ENCODE assay signal across 20 mouse cellular contexts in the genomic region with DNA sequence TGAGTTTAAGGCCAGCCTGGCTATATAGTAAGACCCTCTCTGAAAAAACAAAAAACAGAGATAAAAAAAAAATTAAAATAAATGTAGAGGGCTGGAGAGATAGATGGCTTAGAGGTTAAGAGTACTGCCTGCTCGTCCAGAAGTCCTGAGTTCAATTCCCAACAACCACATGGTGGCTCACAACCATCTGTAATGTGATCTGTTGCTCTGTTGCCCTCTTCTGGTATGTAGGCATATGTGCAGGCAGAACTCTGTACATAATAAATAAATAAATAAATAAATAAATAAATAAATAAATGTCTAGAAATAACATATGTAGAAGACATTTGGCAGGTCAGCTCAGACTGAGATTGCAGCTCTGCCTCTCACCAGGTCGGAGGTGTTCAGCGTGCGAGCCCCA. TPM values are rescaled to one million over a fixed set of nuclear protein-coding genes. Genes with fewer than 3 reads are reported as not detected.
DNase-seq lines count a peak whose midpoint lies in the region; ATAC-seq and TF ChIP-seq lines count a peak whose summit lies in the region.
"Had no signal": no experiment of that assay in that cellular context is flagged by ENCODE, and none has a peak within 500 bp of the region (broad histone marks: within the 10 kb centered on the region; RNA-seq: fewer than 3 reads in every experiment).

No protein-coding gene starts in this region.

- no peaks in the 10 kb centered on the region for H3K4me1 ChIP-seq in hindbrain, postnatal 0 days (ENCODE audit: insufficient read depth, low read length)
- H3K4me1 ChIP-seq in hindbrain, embryonic 14.5 days (replicated peaks; ENCODE audit: control insufficient read depth, insufficient read depth, low read length), result no peaks in the 10 kb centered on the region
- H3K4me1 ChIP-seq in liver, postnatal 0 days (ENCODE audit: insufficient read depth), result no peaks in the 10 kb centered on the region
- no peaks in the 10 kb centered on the region for H3K4me1 ChIP-seq in E14TG2a.4 (replicated peaks; ENCODE audit: low read depth, low read length)
- H3K4me1 ChIP-seq: forebrain, embryonic 13.5 days; heart, embryonic 15.5 days; hindbrain, embryonic 10.5 days; midbrain, embryonic 13.5 days had no signal

- ATAC-seq in hindbrain, postnatal 0 days, result no peak
- no peak for ATAC-seq in hindbrain, embryonic 14.5 days (ENCODE audit: low FRiP score)
- no peak for ATAC-seq in liver, postnatal 0 days
- ATAC-seq: CD4-positive, CD25-positive, alpha-beta regulatory T cell, adult 4 months; forebrain, embryonic 13.5 days; midbrain, embryonic 13.5 days had no signal

- no peak for DNase-seq in hindbrain, postnatal 0 days (ENCODE audit: low spot score)
- no peak for DNase-seq in hindbrain, embryonic 14.5 days (ENCODE audit: low spot score)
- DNase-seq in liver, postnatal 0 days, result no peak
- no peak for DNase-seq in liver
- DNase-seq in induced T-regulatory cell, adult 2 months (ENCODE audit: low read depth), result peak; percentile 19
- no peak for DNase-seq in layer of hippocampus, adult 11-12 months (ENCODE audit: low spot score)
- DNase-seq: adrenal gland, postnatal 14 days; cerebellum, adult 18-20 months; cerebellum, postnatal 36 days; gastrocnemius, postnatal 36 days; layer of hippocampus, adult 9-11 months; left cerebral cortex, postnatal 4 days; lung, postnatal 4 days had no signal

- no peaks in the 10 kb centered on the region for H3K9me3 ChIP-seq in hindbrain, postnatal 0 days (ENCODE audit: low read length)
- no peaks in the 10 kb centered on the region for H3K9me3 ChIP-seq in hindbrain, embryonic 14.5 days (ENCODE audit: control insufficient read depth, low read length)
- H3K9me3 ChIP-seq in liver, postnatal 0 days (ENCODE audit: low read length), result no peaks in the 10 kb centered on the region
- no peaks in the 10 kb centered on the region for H3K9me3 ChIP-seq in E14TG2a.4 (ENCODE audit: low read length)
- H3K9me3 ChIP-seq: forebrain, embryonic 13.5 days; heart, embryonic 15.5 days; hindbrain, embryonic 10.5 days; liver, embryonic 15.5 days; midbrain, embryonic 13.5 days had no signal

- no peak overlapping the region for H3K4me2 ChIP-seq in hindbrain, postnatal 0 days (ENCODE audit: low read depth, low read length)
- H3K4me2 ChIP-seq in hindbrain, embryonic 14.5 days (replicated peaks), result no peak overlapping the region
- H3K4me2 ChIP-seq in liver, postnatal 0 days (ENCODE audit: low read depth, low read length), result no peak overlapping the region
- H3K4me2 ChIP-seq: forebrain, embryonic 13.5 days; heart, embryonic 15.5 days; liver, embryonic 15.5 days; midbrain, embryonic 13.5 days had no signal

- WGBS in hindbrain, postnatal 0 days, result 93% methylated on average over 4 of the region's 4 CpGs
- WGBS in hindbrain, embryonic 14.5 days, result 90% methylated on average over 4 of the region's 4 CpGs
- 84% methylated on average over 4 of the region's 4 CpGs for WGBS in liver, postnatal 0 days (ENCODE audit: insufficient replicate concordance)

- no peaks in the 10 kb centered on the region for H3K27me3 ChIP-seq in hindbrain, postnatal 0 days (ENCODE audit: insufficient read depth, low read length)
- H3K27me3 ChIP-seq in hindbrain, embryonic 14.5 days (ENCODE audit: control insufficient read depth, insufficient read depth, low read length), result no peaks in the 10 kb centered on the region
- no peaks in the 10 kb centered on the region for H3K27me3 ChIP-seq in liver, postnatal 0 days (ENCODE audit: insufficient read depth, low read length)
- no peaks in the 10 kb centered on the region for H3K27me3 ChIP-seq in E14TG2a.4 (ENCODE audit: insufficient read depth, low read length)
- H3K27me3 ChIP-seq: forebrain, embryonic 13.5 days; heart, embryonic 15.5 days; liver, embryonic 15.5 days; midbrain, embryonic 13.5 days had no signal

- H3K4me3 ChIP-seq in hindbrain, postnatal 0 days (ENCODE audit: low read length), result no peak overlapping the region
- no peak overlapping the region for H3K4me3 ChIP-seq in hindbrain, embryonic 14.5 days (replicated peaks; ENCODE audit: low read length)
- no peak overlapping the region for H3K4me3 ChIP-seq in liver, postnatal 0 days (ENCODE audit: low read depth, low read length)
- H3K4me3 ChIP-seq in E14TG2a.4 (replicated peaks; ENCODE audit: low read length), result no peak overlapping the region
- H3K4me3 ChIP-seq: forebrain, embryonic 13.5 days; heart, embryonic 15.5 days; hindbrain, embryonic 10.5 days; liver, embryonic 15.5 days; midbrain, embryonic 13.5 days had no signal

- H3K27ac ChIP-seq in hindbrain, postnatal 0 days, result no peak overlapping the region
- H3K27ac ChIP-seq in hindbrain, embryonic 14.5 days, result no peak overlapping the region
- H3K27ac ChIP-seq in liver, postnatal 0 days (ENCODE audit: low read depth), result no peak overlapping the region
- H3K27ac ChIP-seq: forebrain, embryonic 13.5 days; heart, embryonic 15.5 days; hindbrain, embryonic 10.5 days; liver, embryonic 15.5 days; midbrain, embryonic 13.5 days had no signal

- H3K36me3 ChIP-seq in hindbrain, postnatal 0 days (ENCODE audit: insufficient read depth, low read length), result peaks cover 9% of the 10 kb centered on the region; the same call in 1 of the 2 replicates
- peaks cover 14% of the 10 kb centered on the region; the same call in 1 of the 2 replicates for H3K36me3 ChIP-seq in hindbrain, embryonic 14.5 days (replicated peaks; ENCODE audit: control insufficient read depth, insufficient read depth)
- peaks cover 12% of the 10 kb centered on the region for H3K36me3 ChIP-seq in liver, postnatal 0 days (replicated peaks; ENCODE audit: insufficient read depth, low read length)
- no peaks in the 10 kb centered on the region for H3K36me3 ChIP-seq in E14TG2a.4 (ENCODE audit: insufficient read depth, low read length)
- H3K36me3 ChIP-seq: hindbrain, embryonic 10.5 days; liver, embryonic 15.5 days had no signal

- H3K9ac ChIP-seq in hindbrain, postnatal 0 days (replicated peaks; ENCODE audit: low read length), result no peak overlapping the region
- no peak overlapping the region for H3K9ac ChIP-seq in hindbrain, embryonic 14.5 days
- H3K9ac ChIP-seq in liver, postnatal 0 days (replicated peaks), result no peak overlapping the region
- H3K9ac ChIP-seq: forebrain, embryonic 13.5 days; heart, embryonic 15.5 days; liver, embryonic 15.5 days; midbrain, embryonic 13.5 days had no signal

- no peak for TF ChIP-seq EP300 in liver, postnatal 0 days (IDR thresholded peaks at IDR 0.05; ENCODE audit: low read depth)

- TF ChIP-seq CTCF in hindbrain, postnatal 0 days (IDR thresholded peaks at IDR 0.05; ENCODE audit: low read depth), result peak; percentile 43
- peak; percentile 55 for TF ChIP-seq CTCF in liver, postnatal 0 days (IDR thresholded peaks at IDR 0.05; ENCODE audit: low read depth)
- TF ChIP-seq CTCF in E14TG2a.4 (conservative IDR thresholded peaks at IDR 0.05; ENCODE audit: low read length), result 0 out of 2 replicates have a peak, but pooled peaks have one; percentile 2

RNA-seq across cellular contexts. Expression of gene Hsdl2, which starts 21.3 kb away (rescaled TPM):
- total RNA-seq in hindbrain, postnatal 0 days (2014; rRNA removed), result 23.6 and 27.9 TPM in 2 replicates
- 48.8 and 57.3 TPM in 2 replicates for polyA plus RNA-seq in hindbrain, postnatal 0 days (2015; fragmentation: Nextera tagmentation; extraction: Ambion mirVana)
- polyA plus RNA-seq in hindbrain, embryonic 14.5 days (2014; fragmentation: Nextera tagmentation; extraction: Ambion mirVana), result 38.1 and 41.7 TPM in 2 replicates
- polyA plus RNA-seq in liver, postnatal 0 days (2015; fragmentation: Nextera tagmentation; extraction: Ambion mirVana), result 58.9 and 61.6 TPM in 2 replicates

RNA-seq across cellular contexts. Expression of gene E130308A19Rik, which starts 23.3 kb away (rescaled TPM):
- total RNA-seq in hindbrain, postnatal 0 days (2014; rRNA removed), result 29.2 and 41.9 TPM in 2 replicates
- polyA plus RNA-seq in hindbrain, postnatal 0 days (2015; fragmentation: Nextera tagmentation; extraction: Ambion mirVana), result 33.8 and 35.7 TPM in 2 replicates
- 54.7 and 59.9 TPM in 2 replicates for polyA plus RNA-seq in hindbrain, embryonic 14.5 days (2014; fragmentation: Nextera tagmentation; extraction: Ambion mirVana)
- polyA plus RNA-seq in liver, postnatal 0 days (2015; fragmentation: Nextera tagmentation; extraction: Ambion mirVana), result 5.4 and 5.5 TPM in 2 replicates

RNA-seq across cellular contexts. Expression of gene Ptbp3, which starts 53.5 kb away (rescaled TPM):
- total RNA-seq in hindbrain, postnatal 0 days (2014; rRNA removed), result 29.0 and 29.2 TPM in 2 replicates
- 12.0 and 13.2 TPM in 2 replicates for polyA plus RNA-seq in hindbrain, postnatal 0 days (2015; fragmentation: Nextera tagmentation; extraction: Ambion mirVana)
- polyA plus RNA-seq in hindbrain, embryonic 14.5 days (2014; fragmentation: Nextera tagmentation; extraction: Ambion mirVana), result 24.9 and 25.6 TPM in 2 replicates
- polyA plus RNA-seq in liver, postnatal 0 days (2015; fragmentation: Nextera tagmentation; extraction: Ambion mirVana), result 35.6 and 36.3 TPM in 2 replicates

Comparison
In these comparisons a context has a peak if more than half of its experiments do, and no peak if none do; other contexts are left out.
1. CTCF ChIP-seq: peak in every context shown above with its lines; median percentile 55 in liver, postnatal 0 days; 43 in hindbrain, postnatal 0 days; 2 in E14TG2a.4.